Mouse (Mus musculus) spleen, adult 2 months (tissue): ENCODE data around the gene Pld4. TPM values are rescaled to one million over a fixed set of nuclear protein-coding genes. Genes with fewer than 3 reads are reported as not detected.

ENCODE experiments used
- DNase-seq, 2 experiments: peaks; one replicate each; pipeline versions ENCODE4 v3.0.0 to v3.0.0-alpha.2; 2012 to 2021; ENCODE audit warnings: low spot score in 2 of 2, low read depth in 1 of 2
- H3K27ac ChIP-seq: fragments of 200-500 bp; 2 replicates; pipeline ENCODE4 v1.5.1; 2012; ENCODE audit warnings: low read length, inconsistent platforms; ENCODE audit not compliant: insufficient read depth
- H3K27me3 ChIP-seq: fragments of 200-500 bp; 2 replicates; pipeline ENCODE4 v1.6.1; 2012; ENCODE audit warnings: mild to moderate bottlenecking, moderate library complexity, low read length, inconsistent platforms; ENCODE audit not compliant: control insufficient read depth, insufficient read depth
- H3K36me3 ChIP-seq: fragments of 200-500 bp; 2 replicates; pipeline ENCODE4 v1.6.1; 2012; ENCODE audit warnings: mild to moderate bottlenecking, low read length, inconsistent platforms; ENCODE audit not compliant: control insufficient read depth, insufficient read depth
- H3K4me1 ChIP-seq: fragments of 200-500 bp; 2 replicates; pipeline ENCODE4 v1.6.1; 2011; ENCODE audit warnings: inconsistent platforms; ENCODE audit not compliant: control insufficient read depth, insufficient read depth, insufficient read length
- H3K4me3 ChIP-seq: fragments of 200-500 bp; 2 replicates; pipeline ENCODE4 v1.5.1; 2011; ENCODE audit warnings: mild to moderate bottlenecking, inconsistent platforms; ENCODE audit not compliant: insufficient read depth, insufficient read length; ENCODE audit errors: extremely low read depth
- CTCF ChIP-seq: fragments of 200-500 bp; IDR thresholded peaks from 2 replicates; pipeline ENCODE4 v1.5.1; 2011; ENCODE audit warnings: mild to moderate bottlenecking, inconsistent platforms; ENCODE audit not compliant: insufficient read depth, insufficient read length, insufficient replicate concordance; ENCODE audit errors: extremely low read depth
- POLR2A ChIP-seq: fragments of 200-500 bp; IDR thresholded peaks from 2 replicates; pipeline ENCODE4 v1.6.1; 2011; ENCODE audit warnings: low read depth, low read length, inconsistent platforms
- WGBS: fragments of 180-500 bp; shearing (Covaris S2); methylation state at CpG from one replicate; pipeline ENCODE4 v1.1.7; 2018; 5-methylcytosine and 5-hydroxymethylcytosine counted together
- polyA plus RNA-seq: library from polyadenylated mRNA; depleted of rRNA; stranded (reverse); fragments of >200 nt; gene quantifications from 2 replicates; pipeline ENCODE4 v1.2.3, GENCODE M21; 2012

The Pld4 gene
- polyA plus RNA-seq, 1 experiment, result 332 TPM

- H3K36me3 ChIP-seq, result no peaks in the 10 kb centered on the region
- no peak for DNase-seq
- 17% methylated on average over 18 of the region's 18 CpGs for WGBS
- H3K27ac ChIP-seq, result no peak overlapping the region
- no peak overlapping the region for H3K4me3 ChIP-seq
- H3K4me1 ChIP-seq, result peaks cover 3% of the 10 kb centered on the region; the same call in 1 of the 2 replicates
- no peaks in the 10 kb centered on the region for H3K27me3 ChIP-seq
- TF ChIP-seq CTCF (no peak), POLR2A (no peak)
Measured at GRCm38 (mm10) chr12:112795466-112796104, 35.1 kb downstream of the Pld4 start.

GRCm38 (mm10) chr12:112796551-112797510 is 36.4 kb downstream of the Pld4 start:
- 0 out of 2 replicates have a peak, but pooled peaks cover under 1% of the 10 kb centered on the region for H3K27me3 ChIP-seq

GRCm38 (mm10) chr12:112797672-112798331 is 37.3 kb downstream of the Pld4 start:
- TF ChIP-seq CTCF, result no peak
- TF ChIP-seq POLR2A, result no peak
- Histone ChIP-seq H3K27me3 (peaks cover 6% of the 10 kb centered on the region), H3K4me3 (no peak overlapping the region), H3K36me3 (no peaks in the 10 kb centered on the region), H3K4me1 (peaks cover 11% of the 10 kb centered on the region), H3K27ac (no peak overlapping the region)
- no peak for DNase-seq
- WGBS, result 46% methylated on average over 15 of the region's 15 CpGs

More at GRCm38 (mm10) chr12:112796551-112797510, 36.4 kb downstream of the Pld4 start:
- H3K36me3 ChIP-seq, result no peaks in the 10 kb centered on the region
- no peak for DNase-seq
- 81% methylated on average over 17 of the region's 17 CpGs for WGBS
- peaks cover 4% of the 10 kb centered on the region for H3K4me1 ChIP-seq
- TF ChIP-seq CTCF (no peak), POLR2A (no peak)
- H3K4me3 ChIP-seq, result no peak overlapping the region
- no peak overlapping the region for H3K27ac ChIP-seq

- peaks cover 9% of the 10 kb centered on the region for H3K27me3 ChIP-seq
- TF ChIP-seq CTCF, result no peak
- no peak for TF ChIP-seq POLR2A
Measured at GRCm38 (mm10) chr12:112798332-112798681, 37.9 kb downstream of the Pld4 start.

GRCm38 (mm10) chr12:112798716-112799115 is 38.3 kb downstream of the Pld4 start:
- peaks cover 11% of the 10 kb centered on the region for H3K4me1 ChIP-seq
- H3K27ac ChIP-seq, result no peak overlapping the region
- TF ChIP-seq CTCF, result no peak
- TF ChIP-seq POLR2A, result no peak
- no peak for DNase-seq
- no peak overlapping the region for H3K4me3 ChIP-seq
- no peaks in the 10 kb centered on the region for H3K36me3 ChIP-seq
- 81% methylated on average over 5 of the region's 5 CpGs for WGBS
- H3K27me3 ChIP-seq, result peaks cover 9% of the 10 kb centered on the region

More at GRCm38 (mm10) chr12:112798332-112798681, 37.9 kb downstream of the Pld4 start:
- Histone ChIP-seq H3K36me3 (no peaks in the 10 kb centered on the region), H3K4me3 (no peak overlapping the region), H3K4me1 (peaks cover 11% of the 10 kb centered on the region), H3K27ac (no peak overlapping the region)
- WGBS, result 70% methylated on average over 5 of the region's 5 CpGs
- no peak for DNase-seq

GRCm38 (mm10) chr12:112799237-112799970 is 38.9 kb downstream of the Pld4 start:
- TF ChIP-seq POLR2A, result no peak
- no peak for TF ChIP-seq CTCF
- peaks cover 9% of the 10 kb centered on the region for H3K27me3 ChIP-seq
- H3K4me3 ChIP-seq, result no peak overlapping the region
- H3K36me3 ChIP-seq, result no peaks in the 10 kb centered on the region
- peaks cover 11% of the 10 kb centered on the region for H3K4me1 ChIP-seq
- WGBS, result 84% methylated on average over 10 of the region's 10 CpGs
- no peak overlapping the region for H3K27ac ChIP-seq
- no peak for DNase-seq
